Mouse (Mus musculus) heart, postnatal 0 days (tissue): ENCODE data around the gene Shkbp1.

Experiments
- CTCF ChIP-seq: IDR thresholded peaks from 2 replicates; pipeline ENCODE4 v1.5.1; 2016; ENCODE audit warnings: antibody characterized with exemption, control low read depth, low read depth
- EP300 ChIP-seq: IDR thresholded peaks from 2 replicates; pipeline ENCODE4 v1.6.1; 2016; ENCODE audit warnings: antibody characterized with exemption, low read depth

GRCm38 (mm10) chr7:27354783-27355182, 1.0 kb downstream of the Shkbp1 start:
- no peak for TF ChIP-seq CTCF
- no peak for TF ChIP-seq EP300
